Mouse (Mus musculus) stomach, postnatal 0 days (tissue): Measurements from ENCODE around the gene Atxn1. TPM values are rescaled to one million over a fixed set of nuclear protein-coding genes. Genes with fewer than 3 reads are reported as not detected.

Experiments used
- ATAC-seq: fragments of 200-750 bp; cut with Nextera tagmentation; 2 replicates; pipeline ENCODE4 v1.8.0; 2017; ENCODE audit not compliant: low FRiP score, low TSS enrichment
- DNase-seq: peaks from one replicate; pipeline ENCODE4 v3.0.0-alpha.2; 2016; ENCODE audit warnings: low spot score
- H3K27ac ChIP-seq: fragments of 300-500 bp; sonication (generic); replicated peaks from 2 replicates; pipeline ENCODE4 v1.5.1; 2014; ENCODE audit warnings: mild to moderate bottlenecking, control low read depth
- H3K27me3 ChIP-seq: fragments of 300-500 bp; sonication (generic); 2 replicates; pipeline ENCODE4 v1.6.1; 2014; ENCODE audit warnings: low read length; ENCODE audit not compliant: control insufficient read depth, insufficient read depth
- H3K36me3 ChIP-seq: fragments of 300-500 bp; sonication (generic); 2 replicates; pipeline ENCODE4 v1.6.1; 2014; ENCODE audit warnings: low read length, mixed read lengths; ENCODE audit not compliant: control insufficient read depth, insufficient read depth
- H3K4me1 ChIP-seq: fragments of 300-500 bp; sonication (generic); replicated peaks from 2 replicates; pipeline ENCODE4 v1.6.1; 2014; ENCODE audit warnings: antibody characterized with exemption; ENCODE audit not compliant: control insufficient read depth, insufficient read depth
- H3K4me2 ChIP-seq: fragments of 300-500 bp; sonication (generic); replicated peaks from 2 replicates; pipeline ENCODE4 v1.6.1; 2014; ENCODE audit warnings: low read depth, mild to moderate bottlenecking, control low read depth, moderate library complexity
- H3K4me3 ChIP-seq: fragments of 300-500 bp; sonication (generic); 2 replicates; pipeline ENCODE4 v1.5.1; 2014; ENCODE audit warnings: low read depth, low read length, control low read depth
- H3K9ac ChIP-seq: fragments of 300-500 bp; sonication (generic); 2 replicates; pipeline ENCODE4 v1.6.1; 2014; ENCODE audit warnings: mild to moderate bottlenecking, low read length, control low read depth, mixed read lengths
- H3K9me3 ChIP-seq: fragments of 300-500 bp; sonication (generic); 2 replicates; pipeline ENCODE4 v1.6.1; 2016; ENCODE audit warnings: low read length; ENCODE audit not compliant: control insufficient read depth
- CTCF ChIP-seq: IDR thresholded peaks from 2 replicates; pipeline ENCODE4 v1.5.1; 2016; ENCODE audit warnings: antibody characterized with exemption, low read depth, mild to moderate bottlenecking, moderate library complexity
- EP300 ChIP-seq: optimal IDR thresholded peaks from 2 replicates; pipeline ENCODE3; 2016; ENCODE audit warnings: antibody characterized with exemption
- WGBS: fragments of 180-500 bp; shearing (Covaris S2); extraction: QIAGEN DNeasy Blood & Tissue Kit; methylation state at CpG from one replicate; pipeline ENCODE4 v1.1.7; 2014; 5-methylcytosine and 5-hydroxymethylcytosine counted together
- polyA plus RNA-seq: library from polyadenylated mRNA; unstranded; fragments of >200 nt; fragmentation: Nextera tagmentation; extraction: Ambion mirVana; gene quantifications from 2 replicates; pipeline ENCODE4 v1.2.1, GENCODE M21; 2015

The Atxn1 gene
- polyA plus RNA-seq: 7.0 TPM in 2 replicates

GRCm38 (mm10) chr13:45964853-45965593 lies at the start of gene Atxn1:
TSS of gene Atxn1 (minus strand) at chr13:45965008.
- Histone ChIP-seq H3K4me3 (peak within 1 kb of the TSS; percentile 99), H3K27ac (peak within 1 kb of the TSS; percentile 98), H3K27me3 (no peaks in the 10 kb centered on the region), H3K9ac (peak within 1 kb of the TSS; percentile 96), H3K36me3 (no peaks in the 10 kb centered on the region), H3K9me3 (no peaks in the 10 kb centered on the region), H3K4me2 (peak within 1 kb of the TSS; percentile 81), H3K4me1 (peaks cover 6% of the 10 kb centered on the region; the same call in 1 of the 2 replicates)
- DNase-seq (peak; percentile 92), ATAC-seq (peak; percentile 86)
- under 1% methylated on average over 38 of the region's 53 CpGs for WGBS
- TF ChIP-seq CTCF (no peak), EP300 (no peak)

DNA sequence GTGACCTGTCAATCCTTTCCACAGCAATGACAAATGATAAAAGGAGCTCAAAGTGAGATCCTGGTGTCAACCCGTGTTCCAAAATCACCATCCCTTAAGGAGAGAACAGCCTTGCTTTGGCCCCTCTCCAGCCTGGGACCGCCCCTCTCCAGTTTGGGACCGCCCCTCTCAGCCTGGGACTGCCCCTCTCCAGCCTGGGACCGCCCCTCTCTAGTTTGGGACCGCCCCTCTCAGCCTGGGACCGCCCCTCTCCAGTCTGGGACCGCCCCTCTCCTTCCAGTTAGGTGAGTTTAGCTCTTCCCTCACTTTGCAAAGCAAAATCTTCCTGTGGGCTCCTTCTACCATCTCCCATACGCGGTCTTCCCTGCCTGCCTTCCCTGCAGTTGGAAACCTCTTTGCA lies 46.4 kb upstream of the Atxn1 start:
- peak; percentile 53 for ATAC-seq

DNA sequence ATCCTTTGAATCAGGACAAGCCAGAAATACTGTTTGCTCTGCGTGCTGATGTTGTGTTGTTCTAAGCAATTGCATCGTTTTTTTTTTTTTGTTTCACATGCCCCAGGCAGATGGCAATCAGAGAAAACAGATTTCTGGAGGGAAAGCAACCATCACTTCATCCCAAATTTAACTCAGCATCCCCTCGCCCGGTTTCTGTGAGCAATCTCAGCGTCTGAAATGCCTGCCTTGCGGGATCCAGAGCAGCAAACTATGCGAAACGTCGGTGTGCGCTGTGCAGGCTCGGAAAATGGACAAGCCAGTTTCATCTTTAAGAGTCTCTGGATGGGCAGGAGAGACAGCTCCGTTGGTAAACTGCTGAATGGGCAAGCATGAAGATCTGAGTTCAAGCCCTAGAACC lies 45.3 kb upstream of the Atxn1 start:
- Histone ChIP-seq H3K27ac (no peak overlapping the region), H3K9me3 (no peaks in the 10 kb centered on the region), H3K27me3 (no peaks in the 10 kb centered on the region), H3K36me3 (no peaks in the 10 kb centered on the region), H3K4me3 (no peak overlapping the region), H3K4me2 (no peak overlapping the region), H3K9ac (no peak overlapping the region), H3K4me1 (no peaks in the 10 kb centered on the region)
- WGBS: 83% methylated on average over 12 of the region's 12 CpGs
- TF ChIP-seq EP300 (no peak), CTCF (no peak)
- ATAC-seq (no peak), DNase-seq (no peak)

More for the DNA sequence above, 46.4 kb upstream of the Atxn1 start:
- Histone ChIP-seq H3K4me1 (no peaks in the 10 kb centered on the region), H3K9ac (no peak overlapping the region), H3K4me2 (no peak overlapping the region), H3K36me3 (no peaks in the 10 kb centered on the region), H3K9me3 (no peaks in the 10 kb centered on the region), H3K4me3 (no peak overlapping the region), H3K27me3 (no peaks in the 10 kb centered on the region), H3K27ac (no peak overlapping the region)
- 41% methylated on average over 9 of the region's 9 CpGs for WGBS
- TF ChIP-seq EP300 (no peak), CTCF (no peak)
- peak; percentile 48 for DNase-seq

- H3K4me3 ChIP-seq: no peak overlapping the region
- H3K9ac ChIP-seq: no peak overlapping the region
- no peaks in the 10 kb centered on the region for H3K27me3 ChIP-seq
- WGBS: 20% methylated on average over 30 of the region's 30 CpGs
- peak overlapping the region; percentile 31; the same call in 1 of the 2 replicates for H3K4me2 ChIP-seq
- ATAC-seq (no peak), DNase-seq (no peak)
- TF ChIP-seq CTCF (no peak), EP300 (no peak)
- H3K9me3 ChIP-seq: no peaks in the 10 kb centered on the region
- no peaks in the 10 kb centered on the region for H3K4me1 ChIP-seq
- H3K36me3 ChIP-seq: no peaks in the 10 kb centered on the region
- no peak overlapping the region for H3K27ac ChIP-seq
Observed at GRCm38 (mm10) chr13:46008831-46009666, 44.2 kb upstream of the Atxn1 start.

DNA sequence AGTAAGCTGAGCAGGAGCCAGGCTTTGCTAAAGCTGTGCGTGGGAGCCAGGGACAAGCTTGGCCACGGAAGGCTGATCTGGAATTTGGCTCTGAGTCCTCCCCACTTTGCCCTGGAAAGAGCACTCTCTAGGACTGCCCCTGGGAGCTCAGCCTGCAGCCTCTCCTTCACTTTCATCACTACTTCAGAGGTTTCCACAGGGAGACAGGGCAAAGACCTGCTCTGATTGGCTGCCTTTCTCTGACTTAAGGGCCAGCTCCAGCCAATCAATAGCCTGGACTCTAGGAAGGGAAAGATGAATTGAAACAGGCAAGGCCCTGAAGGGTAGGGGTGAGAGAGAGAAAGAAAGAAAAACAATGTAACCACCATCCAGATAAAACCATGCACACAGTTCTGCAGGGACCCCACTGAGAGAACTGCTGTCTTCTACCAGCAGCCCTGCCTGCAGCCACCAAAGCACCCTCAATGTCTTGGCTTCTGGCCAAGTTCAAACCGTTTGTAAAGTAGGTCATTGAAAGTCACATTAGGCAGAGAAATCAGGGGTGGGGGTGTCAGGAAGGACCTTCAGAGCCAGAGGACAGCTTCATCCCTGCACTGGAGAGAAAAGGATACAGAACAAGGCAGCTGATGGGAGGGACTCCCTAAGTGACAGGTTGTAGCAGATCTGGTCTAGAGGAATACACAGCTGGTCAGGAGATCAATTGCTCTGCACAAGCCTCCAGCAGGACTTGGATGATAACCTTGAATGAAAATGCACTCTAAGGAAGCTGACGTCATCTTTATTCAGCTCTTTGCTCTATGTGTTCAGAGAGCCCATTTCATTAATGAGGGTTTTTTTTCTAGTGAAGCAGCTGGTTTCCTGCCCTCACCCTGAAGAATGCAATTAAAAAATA lies 41.6 kb upstream of the Atxn1 start:
- WGBS: 15% methylated on average over 4 of the region's 4 CpGs
- Histone ChIP-seq H3K27me3 (no peaks in the 10 kb centered on the region), H3K9me3 (no peaks in the 10 kb centered on the region), H3K4me1 (no peaks in the 10 kb centered on the region), H3K4me3 (no peak overlapping the region), H3K27ac (no peak overlapping the region), H3K4me2 (0 out of 2 replicates have a peak overlapping the region, but pooled peaks have one; percentile 15), H3K9ac (no peak overlapping the region), H3K36me3 (no peaks in the 10 kb centered on the region)
- DNase-seq: peak; percentile 27
- peak; percentile 60; the same call in 1 of the 2 replicates for ATAC-seq
- TF ChIP-seq EP300: no peak
- TF ChIP-seq CTCF: no peak
